Mouse (Mus musculus) liver, postnatal 0 days (tissue): ENCODE measurements at regions not wholly inside any gene's neighbourhood (a gene's known extent, or its start where the extent isn't known, plus 50 kb on each side); places are given as distances from the start of the nearest gene placed in this dataset.

Source experiments
- ATAC-seq: fragments of 200-750 bp; cut with Nextera tagmentation; 2 replicates; pipeline ENCODE4 v1.8.0; 2017; ENCODE audit warnings: mild to moderate bottlenecking, moderate library complexity
- DNase-seq: peaks from one replicate; pipeline ENCODE4 v3.0.0-alpha.2; 2016
- H3K27ac ChIP-seq: fragments of 300-500 bp; sonication (generic); 2 replicates; pipeline ENCODE4 v1.5.1; 2014; ENCODE audit warnings: antibody characterized with exemption, moderate library complexity, mild to moderate bottlenecking, low read depth
- H3K27me3 ChIP-seq: fragments of 300-500 bp; sonication (generic); 2 replicates; pipeline ENCODE4 v1.6.1; 2014; ENCODE audit warnings: low read length, control low read depth, mixed read lengths; ENCODE audit not compliant: insufficient read depth
- H3K36me3 ChIP-seq: fragments of 300-500 bp; sonication (generic); replicated peaks from 2 replicates; pipeline ENCODE4 v1.6.1; 2014; ENCODE audit warnings: mild to moderate bottlenecking, control low read depth, low read length, moderate library complexity, mixed read lengths; ENCODE audit not compliant: insufficient read depth
- H3K4me1 ChIP-seq: fragments of 300-500 bp; sonication (generic); 2 replicates; pipeline ENCODE4 v1.6.1; 2014; ENCODE audit warnings: antibody characterized with exemption, mild to moderate bottlenecking, control low read depth; ENCODE audit not compliant: insufficient read depth
- H3K4me2 ChIP-seq: fragments of 300-500 bp; sonication (generic); 2 replicates; pipeline ENCODE4 v1.6.1; 2014; ENCODE audit warnings: low read depth, mild to moderate bottlenecking, low read length, moderate library complexity, mixed read lengths
- H3K4me3 ChIP-seq: fragments of 300-500 bp; sonication (generic); 2 replicates; pipeline ENCODE4 v1.5.1; 2014; ENCODE audit warnings: low read depth, low read length
- H3K9ac ChIP-seq: fragments of 300-500 bp; sonication (generic); replicated peaks from 2 replicates; pipeline ENCODE4 v1.6.1; 2014; ENCODE audit warnings: mild to moderate bottlenecking, moderate library complexity
- H3K9me3 ChIP-seq: fragments of 300-500 bp; sonication (generic); 2 replicates; pipeline ENCODE4 v1.6.1; 2016; ENCODE audit warnings: mild to moderate bottlenecking, control low read depth, low read length, mixed read lengths
- CTCF ChIP-seq: sonication (generic); IDR thresholded peaks from 2 replicates; pipeline ENCODE4 v1.5.1; 2016; ENCODE audit warnings: antibody characterized with exemption, low read depth
- EP300 ChIP-seq: IDR thresholded peaks from 2 replicates; pipeline ENCODE4 v1.6.1; 2016; ENCODE audit warnings: antibody characterized with exemption, low read depth, mild to moderate bottlenecking
- WGBS: fragments of 180-500 bp; shearing (Covaris S2); extraction: QIAGEN DNeasy Blood & Tissue Kit; methylation state at CpG from one replicate; pipeline ENCODE4 v1.1.7; 2014; ENCODE audit not compliant: insufficient replicate concordance; 5-methylcytosine and 5-hydroxymethylcytosine counted together

DNA sequence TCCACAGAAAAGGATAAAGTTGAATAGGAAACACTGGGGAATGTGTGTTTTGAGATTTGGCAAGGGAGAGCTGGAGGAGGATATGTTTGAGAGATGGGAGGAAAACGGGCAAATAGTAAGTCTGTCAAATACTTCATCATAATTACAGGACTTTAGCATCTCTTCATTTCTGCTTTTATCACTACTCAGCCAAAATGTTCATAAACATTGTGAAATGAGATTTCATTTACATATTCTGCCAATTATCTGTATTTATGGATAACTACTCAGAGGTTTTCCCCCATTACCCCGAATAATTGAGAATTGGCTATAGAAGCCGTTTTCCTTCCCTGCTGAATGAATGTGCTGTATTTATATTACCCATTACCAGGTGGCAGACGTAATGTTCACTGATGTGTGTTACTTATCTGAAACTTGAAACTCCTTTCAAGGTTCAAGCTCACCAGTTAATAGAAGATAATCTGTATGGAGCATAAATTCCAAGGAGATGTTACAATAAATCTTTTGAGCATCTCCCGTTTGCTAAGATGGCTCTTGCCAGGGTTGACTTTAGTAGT, 727.9 kb upstream of the Cdh8 start:
- H3K4me2 ChIP-seq, result no peak overlapping the region

DNA sequence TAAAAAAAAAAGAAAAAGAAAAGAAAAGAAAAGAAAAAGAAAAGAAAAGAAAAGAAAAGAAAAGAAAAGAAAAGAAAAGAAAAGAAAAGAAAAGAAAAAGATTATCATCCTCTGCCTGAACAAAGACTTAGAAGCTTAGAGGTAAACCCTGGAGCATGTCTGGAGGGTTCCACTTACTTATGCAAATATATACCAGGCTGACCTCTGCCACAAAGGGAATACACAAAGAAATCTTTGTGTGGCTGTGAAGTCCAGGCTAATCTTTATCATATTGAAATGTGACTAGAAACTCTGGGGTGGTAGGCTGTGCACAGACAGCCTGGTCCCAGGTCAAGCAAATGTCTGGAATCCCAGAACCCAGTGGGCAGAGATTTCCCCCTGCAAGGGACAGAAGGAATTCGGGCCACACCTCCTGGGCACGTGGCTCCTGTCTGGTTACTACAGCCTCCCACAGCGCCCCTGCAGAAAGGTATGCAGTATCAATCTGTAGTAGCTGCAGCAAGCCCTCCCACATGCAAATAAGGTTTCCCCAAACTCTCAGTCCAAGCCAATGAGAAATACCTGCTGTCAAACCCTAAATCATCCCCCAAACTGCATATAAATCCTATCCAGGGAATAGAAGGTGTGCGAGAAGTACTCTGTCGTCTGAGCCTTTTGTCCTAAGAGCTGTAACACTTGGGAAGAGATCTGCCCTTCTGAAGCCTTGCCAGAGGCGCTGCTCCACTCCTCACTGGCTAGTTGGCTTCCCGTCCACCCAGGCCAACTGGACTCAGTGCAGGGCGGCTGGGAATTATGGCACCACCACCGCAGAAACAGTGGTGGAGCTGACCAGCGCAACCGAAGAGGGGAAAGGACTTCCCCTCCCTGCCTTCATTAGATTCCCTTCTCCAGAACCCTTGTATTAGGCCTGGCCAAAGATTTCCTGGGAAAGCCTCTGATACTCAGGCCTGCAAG, 688.4 kb upstream of the Cdh8 start:
- no peaks in the 10 kb centered on the region for H3K36me3 ChIP-seq
- no peak for TF ChIP-seq EP300
- TF ChIP-seq CTCF, result no peak
- no peak overlapping the region for H3K9ac ChIP-seq
- no peaks in the 10 kb centered on the region; the same call in 1 of the 2 replicates for H3K9me3 ChIP-seq
- H3K27ac ChIP-seq, result no peak overlapping the region
- 51% methylated on average over 11 of the region's 11 CpGs for WGBS
- no peak for ATAC-seq
- no peaks in the 10 kb centered on the region for H3K4me1 ChIP-seq
- H3K4me2 ChIP-seq, result no peak overlapping the region
- H3K27me3 ChIP-seq, result no peaks in the 10 kb centered on the region
- DNase-seq, result no peak
- no peak overlapping the region for H3K4me3 ChIP-seq

More for the DNA sequence above, 727.9 kb upstream of the Cdh8 start:
- no peak overlapping the region for H3K4me3 ChIP-seq
- H3K27ac ChIP-seq, result no peak overlapping the region
- ATAC-seq (no peak), DNase-seq (no peak)
- TF ChIP-seq EP300 (no peak), CTCF (no peak)
- WGBS, result 69% methylated on average over 5 of the region's 5 CpGs
- H3K9ac ChIP-seq, result no peak overlapping the region
- H3K36me3 ChIP-seq, result no peaks in the 10 kb centered on the region
- no peaks in the 10 kb centered on the region for H3K27me3 ChIP-seq
- H3K4me1 ChIP-seq, result no peaks in the 10 kb centered on the region
- H3K9me3 ChIP-seq, result 0 out of 2 replicates have a peak, but pooled peaks cover 2% of the 10 kb centered on the region

DNA sequence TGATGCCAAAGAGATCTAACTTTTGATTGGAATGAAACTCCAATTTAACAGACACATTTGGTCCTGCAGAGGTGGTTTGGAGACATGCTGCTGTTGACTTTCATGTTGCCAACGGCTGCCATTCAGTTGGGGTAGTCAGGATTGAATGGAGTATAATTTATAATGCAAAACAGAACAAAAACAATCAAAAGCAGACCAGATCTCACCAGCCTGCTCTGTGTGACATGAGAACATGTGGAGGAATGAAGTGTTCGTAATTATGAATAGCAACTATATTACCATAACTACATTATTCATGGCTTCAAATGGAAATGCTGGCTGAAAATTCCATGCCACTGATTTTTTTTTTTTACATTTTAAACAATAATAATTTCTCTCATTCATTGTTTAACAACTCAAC, 685.7 kb upstream of the Cdh8 start:
- Histone ChIP-seq H3K9ac (no peak overlapping the region), H3K27me3 (no peaks in the 10 kb centered on the region), H3K27ac (no peak overlapping the region), H3K4me1 (no peaks in the 10 kb centered on the region), H3K36me3 (no peaks in the 10 kb centered on the region), H3K9me3 (no peaks in the 10 kb centered on the region), H3K4me3 (no peak overlapping the region), H3K4me2 (no peak overlapping the region)
- ATAC-seq (no peak), DNase-seq (no peak)
- TF ChIP-seq CTCF, result no peak
- TF ChIP-seq EP300, result no peak
- 71% methylated on average over 2 of the region's 2 CpGs for WGBS

DNA sequence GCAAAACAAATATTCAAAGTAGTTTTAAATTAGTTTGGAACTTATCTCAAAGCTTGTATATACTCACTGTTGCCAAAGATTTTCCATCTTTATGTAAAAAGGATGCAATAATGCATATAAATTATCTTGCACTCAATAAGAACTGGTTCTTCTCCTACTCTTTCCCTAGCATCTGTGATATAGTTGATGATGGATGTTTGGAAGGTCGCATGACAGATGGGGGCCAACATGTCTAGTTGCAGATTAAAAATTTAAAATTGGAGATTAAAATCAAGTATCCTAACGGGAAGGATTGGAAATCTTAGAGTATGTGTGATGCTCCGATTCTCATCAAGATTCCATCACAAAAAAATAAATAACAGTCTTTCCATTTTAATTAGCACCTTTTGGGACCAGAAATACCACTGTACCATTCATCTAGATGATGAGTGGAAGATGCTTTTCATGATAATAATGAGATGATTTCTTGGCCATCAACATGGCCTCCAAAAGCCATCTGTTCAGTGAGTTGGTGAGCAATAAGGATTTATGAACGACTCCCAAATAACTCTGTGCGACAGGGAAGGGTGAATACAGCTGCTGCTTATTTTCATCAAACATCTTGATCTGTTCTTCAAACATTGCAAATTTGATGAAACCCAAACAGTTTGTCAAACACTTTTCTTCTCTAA, 655.9 kb upstream of the Cdh8 start:
- no peaks in the 10 kb centered on the region for H3K9me3 ChIP-seq
- H3K36me3 ChIP-seq, result no peaks in the 10 kb centered on the region
- WGBS, result 70% methylated on average over 5 of the region's 5 CpGs
- no peak for TF ChIP-seq CTCF
- no peak for TF ChIP-seq EP300
- H3K27ac ChIP-seq, result no peak overlapping the region
- H3K4me1 ChIP-seq, result no peaks in the 10 kb centered on the region
- ATAC-seq (no peak), DNase-seq (no peak)
- no peak overlapping the region for H3K4me2 ChIP-seq
- no peak overlapping the region for H3K4me3 ChIP-seq
- no peaks in the 10 kb centered on the region for H3K27me3 ChIP-seq
- no peak overlapping the region for H3K9ac ChIP-seq

DNA sequence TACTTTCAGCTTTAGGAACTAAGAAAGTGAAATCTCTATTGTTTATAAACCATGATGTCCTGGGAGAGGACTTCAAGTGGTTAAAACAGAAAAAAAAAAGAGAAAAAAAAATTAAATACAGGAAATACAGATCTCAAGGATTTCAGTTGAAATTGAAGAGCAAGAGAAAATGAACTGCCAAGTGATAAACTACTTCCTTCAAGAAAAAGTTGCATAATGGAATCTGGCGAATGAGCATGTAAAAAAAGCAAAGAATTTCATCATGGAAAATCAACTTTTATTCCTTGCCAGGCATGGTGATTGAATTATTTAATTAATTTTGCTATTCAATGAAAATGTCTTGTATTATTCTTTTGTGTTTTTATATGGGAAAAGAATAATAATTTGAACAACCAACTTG, 653.5 kb upstream of the Cdh8 start:
- no peak for DNase-seq

DNA sequence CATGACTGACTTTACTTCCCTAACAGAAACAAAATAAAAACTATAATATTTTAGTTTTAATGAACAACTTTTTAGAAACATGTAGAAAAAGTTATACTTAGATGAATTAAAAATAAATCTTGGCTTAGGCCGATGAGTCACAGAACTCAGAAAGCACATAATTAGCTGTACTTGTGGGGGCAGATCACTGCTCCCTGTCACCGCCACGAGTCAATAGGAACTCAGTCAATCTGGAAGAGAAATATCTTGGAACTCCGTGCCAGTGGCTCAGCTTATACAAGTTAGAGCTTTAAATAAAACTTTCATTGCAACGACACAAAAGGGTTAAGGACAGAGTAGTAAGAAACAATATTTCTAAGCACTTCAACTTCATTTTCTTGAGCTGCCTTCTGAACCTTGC, 622.7 kb upstream of the Cdh8 start:
- H3K4me3 ChIP-seq, result no peak overlapping the region
- H3K27ac ChIP-seq, result no peak overlapping the region
- no peak overlapping the region for H3K9ac ChIP-seq
- TF ChIP-seq EP300 (no peak), CTCF (no peak)
- WGBS, result 77% methylated on average over 5 of the region's 5 CpGs
- ATAC-seq (no peak), DNase-seq (no peak)
- no peaks in the 10 kb centered on the region for H3K4me1 ChIP-seq
- H3K36me3 ChIP-seq, result no peaks in the 10 kb centered on the region
- no peak overlapping the region for H3K4me2 ChIP-seq
- no peaks in the 10 kb centered on the region for H3K9me3 ChIP-seq
- H3K27me3 ChIP-seq, result no peaks in the 10 kb centered on the region

More for the DNA sequence above, 653.5 kb upstream of the Cdh8 start:
- TF ChIP-seq EP300, result no peak
- no peak for TF ChIP-seq CTCF
- H3K9me3 ChIP-seq, result 0 out of 2 replicates have a peak, but pooled peaks cover 2% of the 10 kb centered on the region
- H3K4me3 ChIP-seq, result no peak overlapping the region
- H3K4me1 ChIP-seq, result no peaks in the 10 kb centered on the region
- H3K9ac ChIP-seq, result no peak overlapping the region
- no peak for ATAC-seq
- no peak overlapping the region for H3K4me2 ChIP-seq
- 60% methylated on average over 1 of the region's 1 CpGs for WGBS
- no peaks in the 10 kb centered on the region for H3K27me3 ChIP-seq
- H3K27ac ChIP-seq, result no peak overlapping the region
- H3K36me3 ChIP-seq, result no peaks in the 10 kb centered on the region
